Mouse (Mus musculus): ENCODE measurements at regions not wholly inside any gene's neighbourhood (a gene's known extent, or its start where the extent isn't known, plus 50 kb on each side); places are given as distances from the start of the nearest gene placed in this dataset.

- no peak overlapping the region for H3K4me2 ChIP-seq (replicated peaks)
- H3K4me1 ChIP-seq (replicated peaks) = 0 out of 2 replicates have a peak, but pooled peaks cover 4% of the 10 kb centered on the region
- no peaks in the 10 kb centered on the region for H3K27me3 ChIP-seq
- no peak overlapping the region for H3K27ac ChIP-seq
- H3K36me3 ChIP-seq = no peaks in the 10 kb centered on the region
- H3K9me3 ChIP-seq = no peaks in the 10 kb centered on the region
- no peak for ATAC-seq
- WGBS = 47% methylated on average over 7 of the region's 7 CpGs
- no peak overlapping the region for H3K9ac ChIP-seq (replicated peaks)
- no peak overlapping the region for H3K4me3 ChIP-seq (replicated peaks)
Observed at GRCm38 (mm10) chr14:46145584-46145983, 233.6 kb upstream of the Gm15217 start.

- no peak overlapping the region for H3K27ac ChIP-seq
- 75% methylated on average over 6 of the region's 6 CpGs for WGBS
- no peaks in the 10 kb centered on the region for H3K27me3 ChIP-seq
- no peak overlapping the region for H3K4me3 ChIP-seq (replicated peaks)
- H3K4me1 ChIP-seq (replicated peaks) = 0 out of 2 replicates have a peak, but pooled peaks cover 4% of the 10 kb centered on the region
- H3K9me3 ChIP-seq = no peaks in the 10 kb centered on the region
- H3K36me3 ChIP-seq = no peaks in the 10 kb centered on the region
- no peak overlapping the region for H3K9ac ChIP-seq (replicated peaks)
- ATAC-seq = no peak
- H3K4me2 ChIP-seq (replicated peaks) = no peak overlapping the region
Observed at GRCm38 (mm10) chr14:46149073-46149661, 230.0 kb upstream of the Gm15217 start.

- H3K9me3 ChIP-seq = no peaks in the 10 kb centered on the region
- no peak overlapping the region for H3K4me3 ChIP-seq (replicated peaks)
- H3K27ac ChIP-seq = no peak overlapping the region
- H3K4me2 ChIP-seq (replicated peaks) = no peak overlapping the region
- H3K4me1 ChIP-seq (replicated peaks) = no peaks in the 10 kb centered on the region
- H3K27me3 ChIP-seq = no peaks in the 10 kb centered on the region
- WGBS = 72% methylated on average over 2 of the region's 2 CpGs
- H3K36me3 ChIP-seq = no peaks in the 10 kb centered on the region
- ATAC-seq = no peak
- no peak overlapping the region for H3K9ac ChIP-seq (replicated peaks)
Observed at GRCm38 (mm10) chr14:46158741-46159140, 220.5 kb upstream of the Gm15217 start.

- ATAC-seq = no peak
- H3K4me3 ChIP-seq (replicated peaks) = no peak overlapping the region
- H3K4me2 ChIP-seq (replicated peaks) = no peak overlapping the region
- no peaks in the 10 kb centered on the region for H3K9me3 ChIP-seq
- H3K27me3 ChIP-seq = no peaks in the 10 kb centered on the region
- H3K27ac ChIP-seq = no peak overlapping the region
- H3K4me1 ChIP-seq (replicated peaks) = no peaks in the 10 kb centered on the region
- 58% methylated on average over 9 of the region's 9 CpGs for WGBS
- H3K9ac ChIP-seq (replicated peaks) = no peak overlapping the region
- H3K36me3 ChIP-seq = no peaks in the 10 kb centered on the region
Observed at GRCm38 (mm10) chr14:46172181-46172874, 206.9 kb upstream of the Gm15217 start.

- 20% methylated on average over 6 of the region's 6 CpGs for WGBS
- Histone ChIP-seq H3K27ac (no peak overlapping the region), H3K9ac (replicated peaks) (no peak overlapping the region), H3K4me2 (replicated peaks) (no peak overlapping the region), H3K36me3 (no peaks in the 10 kb centered on the region), H3K4me3 (replicated peaks) (no peak overlapping the region), H3K9me3 (no peaks in the 10 kb centered on the region), H3K27me3 (no peaks in the 10 kb centered on the region), H3K4me1 (replicated peaks) (no peaks in the 10 kb centered on the region)
- no peak; the same call in 1 of the 2 replicates for ATAC-seq
Observed at GRCm38 (mm10) chr14:46172875-46173324, 206.3 kb upstream of the Gm15217 start.

GRCm38 (mm10) chr14:46174386-46174785, 204.8 kb upstream of the Gm15217 start:
- H3K9me3 ChIP-seq = no peaks in the 10 kb centered on the region
- WGBS = 67% methylated on average over 5 of the region's 5 CpGs
- no peaks in the 10 kb centered on the region for H3K36me3 ChIP-seq
- H3K4me2 ChIP-seq (replicated peaks) = no peak overlapping the region
- H3K4me1 ChIP-seq (replicated peaks) = no peaks in the 10 kb centered on the region
- H3K4me3 ChIP-seq (replicated peaks) = no peak overlapping the region
- no peak overlapping the region for H3K9ac ChIP-seq (replicated peaks)
- no peaks in the 10 kb centered on the region for H3K27me3 ChIP-seq
- no peak overlapping the region for H3K27ac ChIP-seq
- no peak for ATAC-seq

GRCm38 (mm10) chr14:46175291-46176216, 203.7 kb upstream of the Gm15217 start:
- H3K4me1 ChIP-seq (replicated peaks) = no peaks in the 10 kb centered on the region
- 90% methylated on average over 15 of the region's 15 CpGs for WGBS
- no peak overlapping the region for H3K9ac ChIP-seq (replicated peaks)
- no peaks in the 10 kb centered on the region for H3K36me3 ChIP-seq
- H3K27ac ChIP-seq = no peak overlapping the region
- H3K4me2 ChIP-seq (replicated peaks) = no peak overlapping the region
- no peak for ATAC-seq
- no peak overlapping the region for H3K4me3 ChIP-seq (replicated peaks)
- no peaks in the 10 kb centered on the region for H3K9me3 ChIP-seq
- no peaks in the 10 kb centered on the region for H3K27me3 ChIP-seq

- Histone ChIP-seq H3K4me3 (replicated peaks) (no peak overlapping the region), H3K27me3 (no peaks in the 10 kb centered on the region), H3K9ac (replicated peaks) (no peak overlapping the region), H3K9me3 (no peaks in the 10 kb centered on the region), H3K27ac (no peak overlapping the region), H3K4me1 (replicated peaks) (no peaks in the 10 kb centered on the region), H3K4me2 (replicated peaks) (no peak overlapping the region), H3K36me3 (no peaks in the 10 kb centered on the region)
- ATAC-seq = no peak
- 89% methylated on average over 1 of the region's 1 CpGs for WGBS
Observed at GRCm38 (mm10) chr14:46179024-46179423, 200.2 kb upstream of the Gm15217 start.

GRCm38 (mm10) chr14:46191639-46192399, 187.4 kb upstream of the Gm15217 start:
- no peak overlapping the region for H3K9ac ChIP-seq (replicated peaks)
- ATAC-seq = no peak
- no peak overlapping the region for H3K4me2 ChIP-seq (replicated peaks)
- H3K4me3 ChIP-seq (replicated peaks) = no peak overlapping the region
- no peaks in the 10 kb centered on the region for H3K27me3 ChIP-seq
- 93% methylated on average over 8 of the region's 8 CpGs for WGBS
- H3K4me1 ChIP-seq (replicated peaks) = no peaks in the 10 kb centered on the region
- H3K27ac ChIP-seq = no peak overlapping the region
- H3K36me3 ChIP-seq = no peaks in the 10 kb centered on the region
- H3K9me3 ChIP-seq = no peaks in the 10 kb centered on the region

GRCm38 (mm10) chr14:46193577-46193976, 185.6 kb upstream of the Gm15217 start:
- Histone ChIP-seq H3K27ac (no peak overlapping the region), H3K4me3 (replicated peaks) (no peak overlapping the region), H3K9ac (replicated peaks) (no peak overlapping the region), H3K27me3 (no peaks in the 10 kb centered on the region), H3K36me3 (no peaks in the 10 kb centered on the region), H3K4me1 (replicated peaks) (no peaks in the 10 kb centered on the region), H3K4me2 (replicated peaks) (no peak overlapping the region), H3K9me3 (no peaks in the 10 kb centered on the region)
- ATAC-seq = no peak
- 89% methylated on average over 4 of the region's 4 CpGs for WGBS

- Histone ChIP-seq H3K9me3 (no peaks in the 10 kb centered on the region), H3K4me1 (replicated peaks) (no peaks in the 10 kb centered on the region), H3K4me2 (replicated peaks) (no peak overlapping the region), H3K9ac (replicated peaks) (no peak overlapping the region), H3K27me3 (no peaks in the 10 kb centered on the region), H3K4me3 (replicated peaks) (no peak overlapping the region), H3K36me3 (no peaks in the 10 kb centered on the region), H3K27ac (no peak overlapping the region)
- WGBS = 74% methylated on average over 6 of the region's 6 CpGs
- ATAC-seq = no peak
Observed at GRCm38 (mm10) chr14:46195939-46196338, 183.3 kb upstream of the Gm15217 start.
